Mouse (Mus musculus) kidney, embryonic 15.5 days (tissue): Measurements from ENCODE around the gene Zfp316. TPM values are rescaled to one million over a fixed set of nuclear protein-coding genes. Genes with fewer than 3 reads are reported as not detected.

ENCODE experiments used
- polyA plus RNA-seq: library from polyadenylated mRNA; unstranded; fragments of >200 nt; fragmentation: Nextera tagmentation; extraction: Ambion mirVana; gene quantifications from 2 replicates; pipeline ENCODE4 v1.2.1, GENCODE M21; 2015

Gene Zfp316
- polyA plus RNA-seq, 1 experiment from 2014 or later = 3.3 TPM

Other genes starting within 250 kb of the Zfp316 start
- gene Rnf216, start 157.0 kb downstream of the Zfp316 start, polyA plus RNA-seq = 44.5 and 46.9 TPM in 2 replicates
- 0.04 TPM in 1 of 2 replicates, not detected in the other for gene Olfr718-ps1, start 122.4 kb downstream of the Zfp316 start, polyA plus RNA-seq
- gene Rbak, start 89.2 kb downstream of the Zfp316 start, polyA plus RNA-seq = 12.8 and 16.8 TPM in 2 replicates
- gene Spdye4b, start 89.0 kb downstream of the Zfp316 start, polyA plus RNA-seq = not detected in 2 replicates
- gene Spdye4a, start 43.1 kb downstream of the Zfp316 start, polyA plus RNA-seq = not detected in 2 replicates
- gene Zfp12, start 34.9 kb downstream of the Zfp316 start, polyA plus RNA-seq = 15.6 and 17.0 TPM in 2 replicates
- 0.08 TPM in 2 replicates for gene Zfp853, start 23.6 kb upstream of the Zfp316 start, polyA plus RNA-seq
- 39.9 and 43.6 TPM in 2 replicates for gene E130309D02Rik, start 45.3 kb upstream of the Zfp316 start, polyA plus RNA-seq
- 74.3 and 76.4 TPM in 2 replicates for gene Zdhhc4, start 59.2 kb upstream of the Zfp316 start, polyA plus RNA-seq
- gene Grid2ip, start 87.3 kb upstream of the Zfp316 start, polyA plus RNA-seq = 0.14 TPM in 1 of 2 replicates, not detected in the other
- 344 and 350 TPM in 2 replicates for gene Kdelr2, start 133.8 kb upstream of the Zfp316 start, polyA plus RNA-seq
- 7.1 and 8.6 TPM in 2 replicates for gene Daglb, start 194.6 kb upstream of the Zfp316 start, polyA plus RNA-seq